Mouse (Mus musculus) CH12.LX (cell line): ENCODE measurements around the gene Gns.

ENCODE experiments used
- CHD1 ChIP-seq: IDR thresholded peaks from 2 replicates; pipeline ENCODE4 v1.6.1; 2012; ENCODE audit warnings: low read depth, low read length, improper control_type of control experiment, inconsistent platforms
- CHD2 ChIP-seq: IDR thresholded peaks from 2 replicates; pipeline ENCODE4 v1.6.1; 2011; ENCODE audit warnings: low read length, improper control_type of control experiment
- CTCF ChIP-seq, 2 experiments: IDR thresholded peaks in 1 of 2; conservative IDR thresholded peaks in 1 of 2; 2 replicates each; pipeline ENCODE4 v1.5.1; 2011 to 2012; ENCODE audit warnings: low read depth in 2 of 2, low read length in 2 of 2, improper control_type of control experiment in 1 of 2, inconsistent platforms in 1 of 2, mild to moderate bottlenecking in 1 of 2, moderate library complexity in 1 of 2
- EP300 ChIP-seq: IDR thresholded peaks from 2 replicates; pipeline ENCODE4 v1.6.1; 2011; ENCODE audit warnings: low read length, improper control_type of control experiment
- JUND ChIP-seq: conservative IDR thresholded peaks from 2 replicates; pipeline ENCODE4 v1.6.1; 2011; ENCODE audit warnings: low read depth, low read length, improper control_type of control experiment
- MAFK ChIP-seq: IDR thresholded peaks from 2 replicates; pipeline ENCODE4 v1.6.1; 2011; ENCODE audit warnings: low read length, improper control_type of control experiment; ENCODE audit not compliant: insufficient replicate concordance
- MXI1 ChIP-seq: IDR thresholded peaks from 2 replicates; pipeline ENCODE4 v1.6.1; 2011; ENCODE audit warnings: mild to moderate bottlenecking, low read depth, low read length, improper control_type of control experiment
- NELFE ChIP-seq: IDR thresholded peaks from 2 replicates; pipeline ENCODE4 v1.6.1; 2011; ENCODE audit warnings: low read depth, low read length, improper control_type of control experiment
- POLR2A ChIP-seq: IDR thresholded peaks from 2 replicates; pipeline ENCODE4 v1.6.1; 2011; ENCODE audit warnings: low read depth, mild to moderate bottlenecking, improper control_type of control experiment, low read length
- UBTF ChIP-seq: IDR thresholded peaks from 2 replicates; pipeline ENCODE4 v1.6.1; 2012; ENCODE audit warnings: low read depth, mild to moderate bottlenecking, inconsistent platforms, low read length, improper control_type of control experiment, moderate library complexity

DNA sequence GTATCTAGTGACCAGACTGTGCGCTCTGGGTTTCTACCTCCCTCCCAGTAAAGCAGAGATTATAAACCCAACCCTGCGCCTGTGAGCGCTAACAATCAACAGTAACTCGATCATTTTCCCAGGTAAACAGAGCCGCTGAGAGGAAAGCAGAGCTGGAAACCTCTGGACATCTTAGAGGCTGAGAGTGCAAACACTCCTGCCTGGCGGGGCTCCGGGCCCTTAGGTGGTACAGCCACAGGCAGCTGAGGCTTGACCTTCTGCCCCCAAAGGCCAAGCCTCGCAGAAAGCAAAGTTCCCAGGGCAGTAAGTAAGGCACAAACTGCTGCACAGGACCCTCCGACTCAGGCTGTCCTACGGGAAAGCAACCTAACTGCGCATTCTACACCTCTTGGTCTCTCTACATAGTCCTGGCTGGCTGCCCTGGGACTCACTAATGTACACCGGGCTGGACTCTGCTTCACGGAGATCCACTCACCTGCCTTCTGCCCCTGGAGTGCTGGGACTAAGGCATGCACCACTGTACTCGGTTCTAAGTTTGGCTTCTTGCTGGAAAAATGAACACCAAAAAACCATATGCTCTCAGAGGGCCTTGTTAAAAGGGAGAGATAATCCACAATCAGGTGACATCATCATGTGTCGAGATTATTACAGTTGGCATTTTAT, 69.7 kb downstream of the Gns start:
- TF ChIP-seq CHD2 (no peak), UBTF (no peak), EP300 (no peak), CTCF (conservative IDR thresholded peaks at IDR 0.05 in 1 of 2, IDR thresholded peaks at IDR 0.05 in 1 of 2; ENCODE audit: low read depth in 2 of 2, low read length in 2 of 2) (no peak), POLR2A (no peak), MXI1 (no peak), NELFE (no peak), JUND (no peak), MAFK (no peak), CHD1 (no peak)
